Mouse (Mus musculus): Measurements from ENCODE around the gene Scimp. TPM values are rescaled to one million over a fixed set of nuclear protein-coding genes. Genes with fewer than 3 reads are reported as not detected.

Gene Scimp
- polyA plus RNA-seq (2014; fragmentation: Nextera tagmentation; extraction: Ambion mirVana), result 0.50 and 0.62 TPM in 2 replicates

DNA sequence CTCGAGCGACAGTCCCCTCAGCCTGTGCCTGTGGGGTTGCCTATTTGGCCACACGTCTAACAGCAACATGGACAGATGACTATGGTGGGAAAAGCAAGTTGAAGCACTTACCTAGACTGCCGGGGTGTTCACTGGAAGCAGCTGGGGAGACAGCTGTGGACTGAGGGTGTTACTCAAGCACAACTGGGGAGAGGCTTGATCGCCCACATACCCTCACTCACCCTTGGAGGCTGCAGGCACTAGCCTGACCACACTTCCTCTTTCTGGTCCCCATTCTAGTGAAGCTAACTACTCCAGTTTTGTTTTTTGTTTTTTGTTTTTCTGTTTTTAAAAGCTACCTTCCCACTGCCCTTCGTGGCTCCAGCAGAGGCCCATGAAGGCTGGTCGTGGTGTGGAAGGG lies at the start of gene Scimp:
Gene Scimp, minus strand, starts transcription at position 222 of the 400 bp plus-strand sequence.
- Histone ChIP-seq H3K27ac (replicated peaks in 1 of 2; ENCODE audit: control insufficient read depth in 1 of 2, insufficient read depth in 1 of 2, low read depth in 2 of 2, low read length in 2 of 2) (no peak within 1 kb of the TSS), H3K9me3 (ENCODE audit: control insufficient read depth, low read length) (no peaks in the 10 kb centered on the region), H3K4me2 (ENCODE audit: low read length) (no peak within 1 kb of the TSS), H3K27me3 (ENCODE audit: control insufficient read depth, insufficient read depth, low read length) (no peaks in the 10 kb centered on the region), H3K4me3 (ENCODE audit: control insufficient read depth in 1 of 2, insufficient read depth in 1 of 2, low read depth in 1 of 2, low read length in 2 of 2) (no peak within 1 kb of the TSS), H3K4me1 (ENCODE audit: control insufficient read depth in 2 of 2, insufficient read depth in 2 of 2, low read length in 2 of 2) (no peaks in the 10 kb centered on the region), H3K9ac (ENCODE audit: low read length) (no peak within 1 kb of the TSS), H3K36me3 (ENCODE audit: control insufficient read depth, insufficient read depth, low read length) (no peaks in the 10 kb centered on the region)
- WGBS, result 63% methylated on average over 7 of the region's 7 CpGs
- no peak for ATAC-seq (ENCODE audit: insufficient number of reproducible peaks, insufficient read depth, low FRiP score, low read depth)

DNA sequence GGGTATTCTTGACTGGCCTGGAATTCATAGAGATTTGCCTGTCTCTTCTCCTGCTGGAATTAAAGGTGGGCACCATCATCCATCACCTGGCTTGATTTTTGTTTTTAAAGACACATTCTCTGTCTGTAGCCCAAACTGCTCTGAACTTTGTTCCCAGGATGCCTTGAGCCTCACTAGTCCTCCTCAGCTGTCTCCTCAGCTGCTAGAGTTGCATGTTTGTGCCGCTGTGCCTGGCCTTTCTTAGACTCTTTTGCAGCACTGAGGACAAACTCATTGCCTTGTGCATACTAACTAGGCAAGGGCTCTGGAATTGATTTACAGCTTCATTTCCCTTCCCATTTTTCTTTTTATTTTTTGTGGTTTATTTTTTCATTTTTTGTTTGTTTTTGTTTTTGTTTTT lies 48.0 kb upstream of the Scimp start:
- no peak overlapping the region for H3K4me2 ChIP-seq (ENCODE audit: low read length)
- H3K4me1 ChIP-seq (ENCODE audit: control insufficient read depth in 2 of 2, insufficient read depth in 2 of 2, low read length in 2 of 2), result peaks cover 0 to 8% of the 10 kb centered on the region in 2 experiments; a peak in 2 of 4 replicates
- no peaks in the 10 kb centered on the region for H3K36me3 ChIP-seq (ENCODE audit: control insufficient read depth, insufficient read depth, low read length)
- no peaks in the 10 kb centered on the region for H3K9me3 ChIP-seq (ENCODE audit: control insufficient read depth, low read length)
- no peak for ATAC-seq (ENCODE audit: insufficient number of reproducible peaks, insufficient read depth, low FRiP score, low read depth)
- 89% methylated on average over 1 of the region's 1 CpGs for WGBS
- H3K27ac ChIP-seq (replicated peaks in 1 of 2; ENCODE audit: control insufficient read depth in 1 of 2, insufficient read depth in 1 of 2, low read depth in 2 of 2, low read length in 2 of 2), result no peak overlapping the region
- H3K9ac ChIP-seq (ENCODE audit: low read length), result no peak overlapping the region
- no peak overlapping the region for H3K4me3 ChIP-seq (ENCODE audit: control insufficient read depth in 1 of 2, insufficient read depth in 1 of 2, low read depth in 1 of 2, low read length in 2 of 2)
- no peaks in the 10 kb centered on the region for H3K27me3 ChIP-seq (ENCODE audit: control insufficient read depth, insufficient read depth, low read length)

GRCm38 (mm10) chr11:70846029-70846428 lies 33.6 kb upstream of the Scimp start:
- ATAC-seq (ENCODE audit: insufficient number of reproducible peaks, insufficient read depth, low FRiP score, low read depth), result no peak
- H3K36me3 ChIP-seq (ENCODE audit: control insufficient read depth, insufficient read depth, low read length), result no peaks in the 10 kb centered on the region
- peak overlapping the region; percentile 82 for H3K4me2 ChIP-seq (ENCODE audit: low read length)
- no peaks in the 10 kb centered on the region for H3K27me3 ChIP-seq (ENCODE audit: control insufficient read depth, insufficient read depth, low read length)
- no peak overlapping the region for H3K27ac ChIP-seq (replicated peaks in 1 of 2; ENCODE audit: control insufficient read depth in 1 of 2, insufficient read depth in 1 of 2, low read depth in 2 of 2, low read length in 2 of 2)
- peaks cover 5 to 8% of the 10 kb centered on the region in 2 experiments for H3K4me1 ChIP-seq (ENCODE audit: control insufficient read depth in 2 of 2, insufficient read depth in 2 of 2, low read length in 2 of 2)
- H3K9me3 ChIP-seq (ENCODE audit: control insufficient read depth, low read length), result no peaks in the 10 kb centered on the region
- WGBS, result 43% methylated on average over 2 of the region's 2 CpGs
- peak overlapping the region; percentile 96 for H3K9ac ChIP-seq (ENCODE audit: low read length)
- peak overlapping the region; percentile 79 to 96; a peak in 3 of 4 replicates for H3K4me3 ChIP-seq (ENCODE audit: control insufficient read depth in 1 of 2, insufficient read depth in 1 of 2, low read depth in 1 of 2, low read length in 2 of 2)

DNA sequence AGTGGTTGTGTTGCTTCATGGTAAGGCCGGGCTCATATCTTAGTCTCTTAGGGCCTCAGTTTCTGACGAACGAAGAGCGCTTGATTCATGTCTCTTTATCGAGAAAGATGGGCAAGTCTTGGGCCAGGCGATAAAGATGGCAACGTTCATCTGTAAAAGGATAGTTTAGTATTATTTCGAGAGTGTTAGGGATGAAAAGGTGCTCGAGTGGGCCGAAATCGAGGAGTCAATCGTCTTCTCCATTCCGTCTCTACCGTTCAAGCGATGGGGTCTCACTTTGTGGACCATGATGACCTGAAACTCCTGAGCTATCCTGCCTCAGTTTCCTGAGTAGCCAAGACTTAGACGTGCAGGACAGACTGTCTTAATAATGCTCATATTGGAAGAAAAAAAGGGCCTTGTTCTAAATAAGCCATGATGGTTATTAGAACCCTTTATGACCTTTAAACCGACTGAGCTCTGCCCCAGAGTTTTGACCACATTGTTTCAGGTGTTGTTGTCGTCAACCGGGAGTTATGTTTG lies 33.1 kb upstream of the Scimp start:
- 3% methylated on average over 19 of the region's 19 CpGs for WGBS

DNA sequence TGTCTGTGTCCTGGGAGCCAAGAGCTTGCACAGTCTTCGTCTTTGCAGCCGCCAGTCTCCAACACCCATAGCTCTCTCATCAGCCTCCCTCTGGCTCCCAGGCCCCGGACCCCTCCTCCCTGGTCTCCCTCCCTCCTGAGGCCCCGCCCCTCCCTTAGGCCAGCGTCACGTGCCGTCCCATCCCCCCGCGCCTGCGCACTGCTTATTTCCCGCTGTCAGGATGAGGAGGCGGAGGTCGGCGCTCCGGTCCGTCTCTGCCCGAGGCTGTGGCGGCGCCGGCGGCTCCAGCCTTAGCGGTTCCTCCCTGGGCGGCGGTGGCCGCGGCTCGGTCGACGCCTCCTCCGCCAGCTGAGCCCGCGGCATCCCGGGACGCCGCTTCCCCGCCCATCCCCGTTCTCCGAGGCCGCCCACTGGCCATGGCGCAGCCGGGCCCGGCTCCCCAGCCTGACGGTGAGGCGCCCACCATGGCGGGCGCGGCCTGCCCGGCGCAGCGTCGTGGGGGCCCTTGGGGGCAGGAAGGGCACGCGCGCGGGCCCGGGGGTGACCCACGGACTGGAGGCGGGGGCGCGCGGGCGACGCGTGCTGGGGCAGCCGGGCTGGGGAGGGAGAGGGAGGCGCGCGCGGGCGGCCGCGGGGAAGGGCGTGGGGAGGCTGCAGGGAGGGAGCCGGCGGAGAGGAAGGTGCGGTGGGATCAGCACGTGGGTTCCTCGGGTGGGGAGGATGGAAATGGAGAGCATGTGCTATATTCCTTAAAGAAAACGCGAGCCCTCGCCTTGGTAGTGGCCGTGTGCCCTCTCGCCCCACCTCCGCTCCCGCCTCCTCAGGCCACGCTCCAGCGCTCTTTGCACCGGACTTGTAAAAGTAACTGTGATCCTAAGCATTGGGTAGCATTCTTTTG lies 32.4 kb upstream of the Scimp start, which contains the start of gene Rabep1:
Gene Rabep1, plus strand, starts transcription at position 220 of the 898 bp plus-strand sequence.
- Histone ChIP-seq H3K27ac (replicated peaks in 1 of 2; ENCODE audit: control insufficient read depth in 1 of 2, insufficient read depth in 1 of 2, low read depth in 2 of 2, low read length in 2 of 2) (peak within 1 kb of the TSS; percentile 64 to 84), H3K4me3 (ENCODE audit: control insufficient read depth in 1 of 2, insufficient read depth in 1 of 2, low read depth in 1 of 2, low read length in 2 of 2) (peak within 1 kb of the TSS; percentile 79 to 96), H3K36me3 (ENCODE audit: control insufficient read depth, insufficient read depth, low read length) (no peaks in the 10 kb centered on the region), H3K4me2 (ENCODE audit: low read length) (peak within 1 kb of the TSS; percentile 82), H3K9me3 (ENCODE audit: control insufficient read depth, low read length) (no peaks in the 10 kb centered on the region), H3K27me3 (ENCODE audit: control insufficient read depth, insufficient read depth, low read length) (no peaks in the 10 kb centered on the region), H3K4me1 (ENCODE audit: control insufficient read depth in 2 of 2, insufficient read depth in 2 of 2, low read length in 2 of 2) (peaks cover 5 to 8% of the 10 kb centered on the region in 2 experiments), H3K9ac (ENCODE audit: low read length) (peak within 1 kb of the TSS; percentile 96)
- ATAC-seq (ENCODE audit: insufficient number of reproducible peaks, insufficient read depth, low FRiP score, low read depth), result peak; percentile 97
- under 1% methylated on average over 74 of the region's 88 CpGs for WGBS

More for the DNA sequence above, 33.1 kb upstream of the Scimp start:
- ATAC-seq (ENCODE audit: insufficient number of reproducible peaks, insufficient read depth, low FRiP score, low read depth), result no peak
- Histone ChIP-seq H3K4me3 (ENCODE audit: control insufficient read depth in 1 of 2, insufficient read depth in 1 of 2, low read depth in 1 of 2, low read length in 2 of 2) (peak overlapping the region; percentile 79 to 96), H3K27ac (replicated peaks in 1 of 2; ENCODE audit: control insufficient read depth in 1 of 2, insufficient read depth in 1 of 2, low read depth in 2 of 2, low read length in 2 of 2) (no peak overlapping the region; a peak in 1 of 4 replicates), H3K27me3 (ENCODE audit: control insufficient read depth, insufficient read depth, low read length) (no peaks in the 10 kb centered on the region), H3K9ac (ENCODE audit: low read length) (peak overlapping the region; percentile 96), H3K36me3 (ENCODE audit: control insufficient read depth, insufficient read depth, low read length) (no peaks in the 10 kb centered on the region), H3K9me3 (ENCODE audit: control insufficient read depth, low read length) (no peaks in the 10 kb centered on the region), H3K4me2 (ENCODE audit: low read length) (peak overlapping the region; percentile 82), H3K4me1 (ENCODE audit: control insufficient read depth in 2 of 2, insufficient read depth in 2 of 2, low read length in 2 of 2) (peaks cover 5 to 8% of the 10 kb centered on the region in 2 experiments)

DNA sequence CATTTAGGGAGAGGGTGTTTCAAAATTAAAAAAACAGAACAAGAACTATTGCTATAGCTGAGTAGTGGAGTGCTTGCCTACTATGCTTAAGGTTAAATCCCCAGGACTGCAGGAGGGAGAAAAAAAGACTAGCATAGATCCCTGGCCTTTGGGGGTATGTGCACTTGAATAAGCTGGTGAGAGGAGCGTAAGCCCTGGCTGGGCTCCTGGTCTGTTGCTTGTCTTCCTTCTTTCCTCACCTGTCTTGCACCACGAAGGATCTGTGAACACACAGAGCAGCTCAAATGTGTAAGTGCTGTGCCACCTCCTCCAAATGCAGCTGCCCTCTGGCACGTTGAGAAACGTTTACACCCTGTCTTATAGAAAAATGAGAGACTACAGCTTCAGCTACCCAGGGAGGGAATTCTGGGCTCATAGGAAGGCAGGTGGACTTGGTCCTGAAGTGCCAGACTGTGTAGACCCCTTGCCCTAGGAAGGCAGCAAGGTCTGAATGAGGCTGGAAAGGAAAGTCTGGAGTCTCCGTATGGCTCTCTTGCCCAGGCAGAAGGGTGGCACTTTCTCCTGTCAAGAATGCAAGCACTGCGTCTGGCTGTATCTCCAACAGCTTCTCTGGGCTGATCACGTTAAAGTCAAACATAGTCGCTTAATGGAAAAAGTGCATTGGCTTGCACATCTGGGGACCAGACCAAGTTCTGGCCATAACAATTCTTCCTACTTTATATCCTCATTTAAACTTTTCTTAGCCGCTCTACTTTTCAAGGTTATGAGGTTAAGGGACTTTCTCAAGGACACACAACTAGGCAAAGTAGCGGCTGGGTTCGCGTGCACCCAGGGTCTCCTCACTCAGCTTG lies 31.5 kb upstream of the Scimp start:
- Histone ChIP-seq H3K4me1 (ENCODE audit: control insufficient read depth in 2 of 2, insufficient read depth in 2 of 2, low read length in 2 of 2) (peaks cover 5 to 8% of the 10 kb centered on the region in 2 experiments), H3K9me3 (ENCODE audit: control insufficient read depth, low read length) (no peaks in the 10 kb centered on the region), H3K9ac (ENCODE audit: low read length) (peak overlapping the region; percentile 67), H3K4me3 (ENCODE audit: control insufficient read depth in 1 of 2, insufficient read depth in 1 of 2, low read depth in 1 of 2, low read length in 2 of 2) (peak overlapping the region; percentile 39 to 96), H3K36me3 (ENCODE audit: control insufficient read depth, insufficient read depth, low read length) (no peaks in the 10 kb centered on the region), H3K27ac (replicated peaks in 1 of 2; ENCODE audit: control insufficient read depth in 1 of 2, insufficient read depth in 1 of 2, low read depth in 2 of 2, low read length in 2 of 2) (peak overlapping the region; percentile 64 to 84), H3K4me2 (ENCODE audit: low read length) (peak overlapping the region; percentile 82), H3K27me3 (ENCODE audit: control insufficient read depth, insufficient read depth, low read length) (no peaks in the 10 kb centered on the region)
- ATAC-seq (ENCODE audit: insufficient number of reproducible peaks, insufficient read depth, low FRiP score, low read depth), result no peak
- 11% methylated on average over 12 of the region's 12 CpGs for WGBS

DNA sequence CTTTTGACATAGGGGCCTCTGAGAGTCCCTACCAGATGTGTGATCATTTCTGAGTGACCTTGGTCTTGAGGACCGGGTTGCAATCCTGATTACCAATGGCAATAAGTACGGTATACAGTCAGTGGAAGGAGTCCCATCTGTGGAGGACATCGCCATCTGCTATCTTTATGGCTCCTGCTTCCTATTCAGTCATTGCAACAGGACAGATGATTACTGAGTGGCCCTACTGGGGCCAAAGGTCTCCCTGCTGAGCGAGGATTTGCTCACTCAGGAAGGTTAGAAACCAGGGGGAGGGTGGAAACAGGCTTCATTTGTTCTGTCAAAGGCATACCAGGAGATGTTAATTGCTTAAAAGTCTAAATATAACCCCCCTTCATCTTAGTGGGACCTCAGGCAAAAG lies 30.6 kb upstream of the Scimp start:
- no peaks in the 10 kb centered on the region for H3K9me3 ChIP-seq (ENCODE audit: control insufficient read depth, low read length)
- H3K9ac ChIP-seq (ENCODE audit: low read length), result no peak overlapping the region
- H3K4me1 ChIP-seq (ENCODE audit: control insufficient read depth in 2 of 2, insufficient read depth in 2 of 2, low read length in 2 of 2), result peaks cover 5 to 8% of the 10 kb centered on the region in 2 experiments
- H3K27me3 ChIP-seq (ENCODE audit: control insufficient read depth, insufficient read depth, low read length), result no peaks in the 10 kb centered on the region
- ATAC-seq (ENCODE audit: insufficient number of reproducible peaks, insufficient read depth, low FRiP score, low read depth), result no peak
- H3K36me3 ChIP-seq (ENCODE audit: control insufficient read depth, insufficient read depth, low read length), result no peaks in the 10 kb centered on the region
- no peak overlapping the region for H3K27ac ChIP-seq (replicated peaks in 1 of 2; ENCODE audit: control insufficient read depth in 1 of 2, insufficient read depth in 1 of 2, low read depth in 2 of 2, low read length in 2 of 2)
- WGBS, result 70% methylated on average over 4 of the region's 4 CpGs
- no peak overlapping the region for H3K4me3 ChIP-seq (ENCODE audit: control insufficient read depth in 1 of 2, insufficient read depth in 1 of 2, low read depth in 1 of 2, low read length in 2 of 2)
- no peak overlapping the region for H3K4me2 ChIP-seq (ENCODE audit: low read length)
